Mouse (Mus musculus) heart, postnatal 0 days (tissue): ENCODE measurements around the gene Samd1.

Experiments used
- CTCF ChIP-seq: IDR thresholded peaks from 2 replicates; pipeline ENCODE4 v1.5.1; 2016; ENCODE audit warnings: antibody characterized with exemption, control low read depth, low read depth
- EP300 ChIP-seq: IDR thresholded peaks from 2 replicates; pipeline ENCODE4 v1.6.1; 2016; ENCODE audit warnings: antibody characterized with exemption, low read depth

DNA sequence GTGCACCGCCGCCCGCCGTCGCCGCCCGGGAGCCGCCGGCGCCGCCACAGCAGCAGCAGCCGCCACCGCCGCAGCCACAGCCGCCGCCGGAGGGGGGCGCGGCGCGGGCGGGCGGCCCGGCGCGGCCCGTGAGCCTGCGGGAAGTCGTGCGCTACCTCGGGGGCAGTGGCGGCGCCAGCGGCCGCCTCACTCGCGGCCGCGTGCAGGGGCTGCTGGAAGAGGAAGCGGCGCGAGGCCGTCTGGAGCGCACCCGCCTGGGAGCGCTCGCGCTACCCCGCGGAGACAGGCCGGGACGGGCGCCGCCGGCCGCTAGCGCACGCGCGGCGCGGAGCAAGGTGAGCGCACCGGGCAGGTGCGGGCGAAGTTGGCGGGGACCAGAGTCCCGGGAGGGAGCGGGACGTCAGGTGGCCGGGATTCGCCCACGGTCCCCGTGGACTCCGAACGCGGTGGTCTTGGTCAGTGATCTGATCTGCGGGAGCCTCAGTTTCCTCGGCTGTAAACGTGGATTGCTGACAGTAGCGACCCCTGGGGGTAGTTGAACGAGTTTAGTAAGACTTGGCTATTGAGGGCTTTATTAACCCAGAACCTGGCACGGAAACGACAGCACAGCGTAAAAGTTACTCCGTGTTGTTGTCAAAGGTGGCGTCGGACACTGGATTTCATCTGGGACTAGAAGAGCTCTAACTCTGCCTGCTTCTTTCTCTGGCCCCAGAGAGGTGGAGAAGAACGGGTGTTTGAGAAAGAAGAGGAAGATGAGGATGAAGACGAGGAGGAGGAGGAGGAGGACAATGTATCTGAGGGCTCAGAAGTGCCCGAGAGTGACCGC is 972 bp downstream of the Samd1 start:
- TF ChIP-seq EP300 (no peak), CTCF (peak; percentile 43)
